Mouse (Mus musculus): ENCODE measurements at regions not wholly inside any gene's neighbourhood (a gene's known extent, or its start where the extent isn't known, plus 50 kb on each side); places are given as distances from the start of the nearest gene placed in this dataset.

DNA sequence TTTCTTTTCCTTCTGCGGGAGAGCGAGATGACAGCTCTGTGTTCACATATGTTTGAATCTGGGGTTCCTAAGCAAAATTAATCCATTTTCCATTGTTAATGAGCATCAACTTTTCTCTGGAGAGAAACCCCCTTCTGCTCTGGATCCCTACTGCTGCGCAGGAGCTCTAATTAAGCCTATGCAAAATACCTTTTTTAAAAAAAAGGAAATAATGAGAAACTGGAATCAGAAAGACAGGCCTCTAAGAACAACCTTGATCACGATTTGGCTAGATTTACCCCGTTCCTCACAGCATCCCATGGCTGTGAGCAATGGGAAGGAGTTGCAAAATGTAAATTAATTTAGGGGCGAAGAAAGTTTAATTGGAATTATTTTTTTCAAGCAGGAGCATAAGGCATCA lies 548.9 kb upstream of the Tmpo start:
- no peak for TF ChIP-seq SMC3 (IDR thresholded peaks at IDR 0.05; ENCODE audit: low read depth, low read length)
- no peak for TF ChIP-seq POLR2A (IDR thresholded peaks at IDR 0.05; ENCODE audit: low read depth, low read length)
- TF ChIP-seq MAFK (IDR thresholded peaks at IDR 0.05; ENCODE audit: insufficient replicate concordance, low read length): no peak
- TF ChIP-seq CTCF (conservative IDR thresholded peaks at IDR 0.05 in 1 of 2, IDR thresholded peaks at IDR 0.05 in 1 of 2; ENCODE audit: low read depth in 2 of 2, low read length in 2 of 2): no peak
- no peak for TF ChIP-seq UBTF (IDR thresholded peaks at IDR 0.05; ENCODE audit: low read depth, low read length)
- no peak for TF ChIP-seq MAX (IDR thresholded peaks at IDR 0.05; ENCODE audit: low read length)
- no peak for TF ChIP-seq MEF2A (IDR thresholded peaks at IDR 0.05; ENCODE audit: borderline replicate concordance, low read depth, low read length)
- no peak for TF ChIP-seq ZNF384 (IDR thresholded peaks at IDR 0.05; ENCODE audit: low read depth, low read length)
- no peak for TF ChIP-seq SIN3A (IDR thresholded peaks at IDR 0.05; ENCODE audit: low read length)
- no peak for TF ChIP-seq EP300 (IDR thresholded peaks at IDR 0.05; ENCODE audit: low read length)
- TF ChIP-seq ZKSCAN1 (IDR thresholded peaks at IDR 0.05; ENCODE audit: borderline replicate concordance, low read depth, low read length): no peak
